Mouse (Mus musculus) erythroblast, embryonic 14.5 days (primary cell): ENCODE data around the gene Ppih. TPM values are rescaled to one million over a fixed set of nuclear protein-coding genes. Genes with fewer than 3 reads are reported as not detected.

ENCODE experiments used
- H3K27me3 ChIP-seq: 2 replicates; pipeline ENCODE4 v1.6.1; 2012; ENCODE audit warnings: inconsistent platforms; ENCODE audit not compliant: control insufficient read depth
- H3K36me3 ChIP-seq: 2 replicates; pipeline ENCODE4 v1.6.1; 2012; ENCODE audit warnings: mild to moderate bottlenecking, inconsistent platforms; ENCODE audit not compliant: control insufficient read depth
- H3K4me1 ChIP-seq: 2 replicates; pipeline ENCODE4 v1.6.1; 2012; ENCODE audit warnings: inconsistent platforms; ENCODE audit not compliant: control insufficient read depth
- H3K4me3 ChIP-seq: replicated peaks from 2 replicates; pipeline ENCODE3; 2012; ENCODE audit warnings: moderate library complexity, mild to moderate bottlenecking, inconsistent platforms
- H3K9me3 ChIP-seq: 2 replicates; pipeline ENCODE4 v1.6.1; 2012; ENCODE audit warnings: low read length, inconsistent platforms, mixed read lengths; ENCODE audit not compliant: control insufficient read depth
- GATA1 ChIP-seq: IDR thresholded peaks from 2 replicates; pipeline ENCODE4 v1.6.1; 2012; ENCODE audit warnings: low read length, inconsistent platforms, mixed read lengths
- TAL1 ChIP-seq: IDR thresholded peaks from 3 replicates; pipeline ENCODE4 v1.6.1; 2012; ENCODE audit warnings: low read length, inconsistent platforms, mixed read lengths
- polyA plus RNA-seq: library from polyadenylated mRNA; stranded (reverse); fragments of >175 nt; gene quantifications from 2 replicates; pipeline ENCODE4 v1.2.3, GENCODE M21; 2012

The Ppih gene
- polyA plus RNA-seq, 1 experiment: 0.39 TPM

DNA sequence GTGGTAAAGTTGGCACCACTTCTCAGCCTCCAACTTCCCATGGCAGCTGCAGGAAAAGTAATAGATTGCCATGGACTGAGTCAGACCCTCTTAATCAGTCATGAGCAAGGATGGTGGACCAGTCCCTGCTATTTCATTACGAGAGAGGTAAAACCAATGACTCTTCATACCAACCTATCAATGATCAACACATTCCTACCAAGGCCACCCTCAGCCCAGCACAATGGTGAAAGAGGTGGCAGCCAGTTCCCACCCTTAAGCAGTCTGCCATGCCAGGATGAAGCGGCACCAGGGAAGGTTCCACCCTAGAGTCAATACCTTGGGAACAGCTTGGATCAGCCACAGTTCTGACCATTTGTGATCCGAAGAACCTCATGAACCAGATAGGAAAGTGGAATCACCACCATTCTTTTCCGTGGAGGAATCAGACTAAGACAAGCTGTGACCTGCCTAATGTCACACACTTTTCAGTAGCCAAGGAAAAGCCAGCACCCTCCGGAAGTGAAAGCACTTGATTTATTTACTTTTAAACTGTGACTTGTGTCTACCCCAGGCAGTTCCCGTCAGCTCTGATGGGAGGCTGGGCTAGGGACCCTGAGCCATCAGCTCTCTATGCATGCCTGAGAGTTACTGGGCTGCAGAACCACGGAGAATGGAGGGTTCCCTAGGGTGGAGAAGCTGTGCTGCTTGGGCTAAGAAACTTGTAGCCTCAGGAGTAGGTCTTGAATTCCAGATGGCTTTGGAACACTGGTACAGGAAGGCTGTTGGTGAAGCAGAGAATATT is 68.1 kb downstream of the Ppih start:
- TF ChIP-seq GATA1 (no peak), TAL1 (no peak)
- no peaks in the 10 kb centered on the region for H3K9me3 ChIP-seq
- H3K27me3 ChIP-seq: no peaks in the 10 kb centered on the region
- H3K36me3 ChIP-seq: peaks cover 2% of the 10 kb centered on the region; the same call in 1 of the 2 replicates
- no peak overlapping the region for H3K4me3 ChIP-seq
- no peaks in the 10 kb centered on the region for H3K4me1 ChIP-seq

Other genes starting within 250 kb of the Ppih start
- 189 and 215 TPM in 2 replicates for gene Slc2a1, start 211.8 kb downstream of the Ppih start, polyA plus RNA-seq
- 1.8 and 2.0 TPM in 2 replicates for gene Zfp691, start 146.4 kb downstream of the Ppih start, polyA plus RNA-seq
- gene Ermap, start 130.5 kb downstream of the Ppih start, polyA plus RNA-seq: 27.7 and 29.4 TPM in 2 replicates
- gene Svbp, start 125.2 kb downstream of the Ppih start, polyA plus RNA-seq: 49.7 and 52.4 TPM in 2 replicates
- gene Tmem269, start 102.3 kb downstream of the Ppih start, polyA plus RNA-seq: not detected in 2 replicates
- 1.0 and 1.4 TPM in 2 replicates for gene AU022252, start 87.8 kb downstream of the Ppih start, polyA plus RNA-seq
- 0.17 and 0.40 TPM in 2 replicates for gene P3h1, start 87.6 kb downstream of the Ppih start, polyA plus RNA-seq
- gene Cldn19, start 65.1 kb downstream of the Ppih start, polyA plus RNA-seq: not detected in 2 replicates
- gene Ybx1, start 25.9 kb downstream of the Ppih start, polyA plus RNA-seq: 29.9 and 36.6 TPM in 2 replicates
- gene Ccdc30, start 95.0 kb upstream of the Ppih start, polyA plus RNA-seq: not detected in 2 replicates
- gene Ppcs, start 101.9 kb upstream of the Ppih start, polyA plus RNA-seq: 0.11 and 0.17 TPM in 2 replicates
- gene Zmynd12, start 102.3 kb upstream of the Ppih start, polyA plus RNA-seq: not detected in 2 replicates
- gene Rimkla, start 172.1 kb upstream of the Ppih start, polyA plus RNA-seq: not detected in 2 replicates
- 0.27 and 0.28 TPM in 2 replicates for gene Foxj3, start 216.5 kb upstream of the Ppih start, polyA plus RNA-seq
- 0.12 and 0.25 TPM in 2 replicates for gene Frg2f1, start 219.0 kb upstream of the Ppih start, polyA plus RNA-seq